Mouse (Mus musculus): ENCODE data around the gene Gm9732. TPM values are rescaled to one million over a fixed set of nuclear protein-coding genes. Genes with fewer than 3 reads are reported as not detected.
"Not testable (repeated sequence)": the region's sequence is repeated elsewhere in the genome, so short reads cannot be mapped to it uniquely, and the experiment has no call there.

Gene Gm9732
- not detected in 2 replicates for polyA plus RNA-seq (2015; fragmentation: Nextera tagmentation; extraction: Ambion mirVana)

DNA sequence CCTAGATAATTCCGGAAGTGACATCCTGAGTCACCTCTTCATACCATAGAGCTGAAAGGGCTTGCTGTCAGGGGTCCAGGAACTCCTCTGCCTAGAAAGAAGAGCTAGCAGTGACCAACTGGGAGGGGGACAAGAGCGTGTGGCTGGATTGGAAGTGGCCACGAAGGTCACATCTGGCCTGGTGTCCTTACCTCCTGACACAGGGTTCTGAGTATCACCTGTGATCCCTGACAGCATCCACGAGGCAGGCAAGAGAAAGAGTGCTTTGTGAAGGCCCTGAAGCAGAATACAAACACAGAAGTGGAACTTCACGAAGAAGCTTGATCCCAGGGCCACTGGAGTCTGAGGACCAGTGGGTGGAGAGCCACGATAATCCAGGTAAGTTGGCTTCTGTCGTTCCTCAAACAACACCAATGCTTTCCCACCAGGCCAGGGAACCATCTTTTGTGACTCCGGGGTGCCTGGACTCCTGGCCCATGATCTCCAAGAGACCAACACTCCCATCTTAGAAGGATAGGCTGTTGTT is at the start of gene Gm9732:
Gm9732 (plus strand) TSS at position 51 of the 526 bp plus-strand sequence.
- not testable (repeated sequence) for H3K27me3 ChIP-seq (ENCODE audit: control insufficient read depth, insufficient read depth, low read depth, low read length); H3K4me1 ChIP-seq (ENCODE audit: control insufficient read depth, insufficient read depth, low read length); ATAC-seq; H3K9ac ChIP-seq (ENCODE audit: low read depth, low read length); H3K4me2 ChIP-seq (ENCODE audit: low read length); H3K27ac ChIP-seq (ENCODE audit: low read length); H3K36me3 ChIP-seq (ENCODE audit: control insufficient read depth, insufficient read depth, low read length); H3K9me3 ChIP-seq (replicated peaks; ENCODE audit: control insufficient read depth, low read length, poor library complexity, severe bottlenecking); H3K4me3 ChIP-seq (ENCODE audit: low read depth, low read length)
- WGBS = 84% methylated on average over 8 of the region's 8 CpGs

DNA sequence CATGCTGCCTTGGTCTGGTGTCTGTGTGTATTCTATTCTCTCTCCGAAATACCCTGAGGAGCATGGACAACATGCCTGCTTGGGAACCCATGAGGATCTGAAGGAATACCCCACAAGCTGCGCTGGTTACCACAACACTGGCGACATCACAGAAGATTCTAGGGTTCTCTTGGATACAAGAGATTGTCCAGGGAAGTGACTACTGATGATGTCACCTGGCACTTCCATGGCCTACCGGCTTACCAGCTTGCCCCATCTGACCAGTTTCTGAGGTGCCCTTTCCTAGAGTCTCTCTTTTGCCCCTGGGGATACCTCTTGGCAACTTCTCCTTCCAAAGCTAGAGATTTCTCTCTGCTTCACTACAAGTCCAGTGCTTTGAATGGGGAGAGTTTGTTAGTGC is 39.6 kb upstream of the Gm9732 start, which contains the start of gene Gm8122:
Gm8122 (minus strand) TSS at position 101 of the 400 bp plus-strand sequence.
- not testable (repeated sequence) for H3K9me3 ChIP-seq (replicated peaks; ENCODE audit: control insufficient read depth, low read length, poor library complexity, severe bottlenecking); H3K27me3 ChIP-seq (ENCODE audit: control insufficient read depth, insufficient read depth, low read depth, low read length); H3K27ac ChIP-seq (ENCODE audit: low read length); H3K4me3 ChIP-seq (ENCODE audit: low read depth, low read length); ATAC-seq; H3K4me1 ChIP-seq (ENCODE audit: control insufficient read depth, insufficient read depth, low read length); H3K9ac ChIP-seq (ENCODE audit: low read depth, low read length); H3K36me3 ChIP-seq (ENCODE audit: control insufficient read depth, insufficient read depth, low read length); H3K4me2 ChIP-seq (ENCODE audit: low read length)
- 95% methylated on average over 3 of the region's 4 CpGs for WGBS

DNA sequence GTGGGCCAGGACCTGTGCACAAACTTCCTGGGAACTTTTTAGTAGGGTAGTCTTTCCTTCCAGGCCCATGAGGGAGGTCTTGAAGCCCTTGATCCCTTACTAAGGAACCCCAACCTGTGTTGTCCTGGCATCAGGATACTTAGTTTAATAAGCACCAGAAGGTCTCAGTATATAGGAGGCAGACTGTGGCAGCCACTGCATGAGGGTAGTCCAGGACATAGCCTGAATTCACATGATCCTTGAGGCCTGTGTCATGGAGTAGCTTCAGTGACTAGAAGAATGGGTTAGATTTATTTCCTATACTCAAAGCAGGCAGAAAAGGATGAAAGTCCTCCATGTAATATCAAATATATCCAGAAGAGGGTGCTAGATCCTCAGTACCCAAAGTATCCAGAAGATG is 37.1 kb upstream of the Gm9732 start:
- H3K27me3 ChIP-seq (ENCODE audit: control insufficient read depth, insufficient read depth, low read depth, low read length); H3K9me3 ChIP-seq (replicated peaks; ENCODE audit: control insufficient read depth, low read length, poor library complexity, severe bottlenecking); H3K36me3 ChIP-seq (ENCODE audit: control insufficient read depth, insufficient read depth, low read length); H3K27ac ChIP-seq (ENCODE audit: low read length); H3K4me3 ChIP-seq (ENCODE audit: low read depth, low read length); H3K4me2 ChIP-seq (ENCODE audit: low read length); H3K4me1 ChIP-seq (ENCODE audit: control insufficient read depth, insufficient read depth, low read length); H3K9ac ChIP-seq (ENCODE audit: low read depth, low read length); ATAC-seq: not testable (repeated sequence)

DNA sequence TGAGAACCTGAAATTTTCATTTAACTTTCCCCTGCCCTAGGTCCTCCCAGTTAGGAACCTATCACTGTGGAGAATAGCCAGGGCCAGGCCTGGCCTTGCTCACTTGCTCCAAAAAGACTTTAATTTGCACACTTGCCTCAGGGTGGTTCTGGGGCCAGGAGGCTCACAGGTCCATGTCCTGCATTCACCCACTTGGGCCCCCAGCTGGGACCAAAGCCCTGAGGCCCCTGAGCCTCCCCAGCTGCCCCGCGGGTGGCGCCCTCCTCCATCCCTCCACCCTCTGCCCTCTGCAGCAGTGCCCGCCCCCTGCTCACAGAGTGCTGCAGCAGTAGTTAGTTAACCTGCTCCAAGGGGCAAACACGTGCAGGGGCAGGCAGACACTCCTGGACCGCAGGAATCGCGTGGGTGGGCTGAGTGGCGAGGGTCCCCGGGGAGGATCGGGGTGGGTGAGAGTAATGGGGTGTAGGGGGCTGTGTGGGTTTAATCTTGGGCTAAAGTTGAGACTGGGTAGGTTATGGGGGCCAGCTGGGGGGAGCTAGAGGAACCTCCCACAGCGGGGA is 25.1 kb upstream of the Gm9732 start:
- H3K9me3 ChIP-seq (replicated peaks; ENCODE audit: control insufficient read depth, low read length, poor library complexity, severe bottlenecking); H3K27me3 ChIP-seq (ENCODE audit: control insufficient read depth, insufficient read depth, low read depth, low read length); ATAC-seq; H3K4me3 ChIP-seq (ENCODE audit: low read depth, low read length); H3K9ac ChIP-seq (ENCODE audit: low read depth, low read length); H3K4me2 ChIP-seq (ENCODE audit: low read length); H3K27ac ChIP-seq (ENCODE audit: low read length); H3K36me3 ChIP-seq (ENCODE audit: control insufficient read depth, insufficient read depth, low read length); H3K4me1 ChIP-seq (ENCODE audit: control insufficient read depth, insufficient read depth, low read length): not testable (repeated sequence)
- 22% methylated on average over 6 of the region's 12 CpGs for WGBS

DNA sequence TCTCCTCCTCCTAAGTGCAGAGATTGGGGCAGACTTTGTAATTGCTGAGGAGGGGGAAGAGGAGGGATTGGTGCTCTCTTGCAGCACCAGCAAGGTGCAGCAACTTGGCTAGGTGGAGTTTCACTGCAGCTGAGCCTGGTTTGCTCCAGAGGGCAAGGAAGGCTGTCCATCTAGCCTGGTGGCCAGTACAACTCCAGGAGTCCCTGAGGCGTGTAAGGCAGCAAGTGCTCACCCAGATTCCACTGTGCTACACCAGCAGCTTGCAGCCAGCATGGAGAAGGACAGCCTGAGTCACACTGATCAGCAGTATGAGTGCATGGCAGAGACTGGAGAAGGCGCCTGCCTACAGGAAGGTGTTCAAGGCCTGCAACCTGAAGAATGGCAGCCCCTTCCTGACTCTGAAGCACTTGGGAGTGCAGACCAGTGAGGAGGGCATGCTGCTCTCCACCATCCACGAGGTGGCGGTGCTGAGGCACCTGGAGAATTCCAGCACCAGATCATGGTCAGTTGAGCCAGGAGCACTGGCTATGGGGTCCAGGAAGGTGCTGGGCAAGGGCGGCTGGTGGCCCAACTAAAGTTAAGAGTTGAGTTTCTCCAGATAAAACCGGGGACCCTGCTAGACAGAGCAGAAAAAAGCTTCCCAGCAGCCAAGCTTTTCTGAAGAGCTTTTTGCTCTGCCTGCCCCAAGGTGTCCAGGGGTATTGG is 24.1 kb upstream of the Gm9732 start:
- WGBS = 34% methylated on average over 5 of the region's 6 CpGs
- not testable (repeated sequence) for H3K36me3 ChIP-seq (ENCODE audit: control insufficient read depth, insufficient read depth, low read length); H3K4me3 ChIP-seq (ENCODE audit: low read depth, low read length); H3K9ac ChIP-seq (ENCODE audit: low read depth, low read length); H3K27me3 ChIP-seq (ENCODE audit: control insufficient read depth, insufficient read depth, low read depth, low read length); H3K27ac ChIP-seq (ENCODE audit: low read length); H3K9me3 ChIP-seq (replicated peaks; ENCODE audit: control insufficient read depth, low read length, poor library complexity, severe bottlenecking); H3K4me2 ChIP-seq (ENCODE audit: low read length); H3K4me1 ChIP-seq (ENCODE audit: control insufficient read depth, insufficient read depth, low read length); ATAC-seq

DNA sequence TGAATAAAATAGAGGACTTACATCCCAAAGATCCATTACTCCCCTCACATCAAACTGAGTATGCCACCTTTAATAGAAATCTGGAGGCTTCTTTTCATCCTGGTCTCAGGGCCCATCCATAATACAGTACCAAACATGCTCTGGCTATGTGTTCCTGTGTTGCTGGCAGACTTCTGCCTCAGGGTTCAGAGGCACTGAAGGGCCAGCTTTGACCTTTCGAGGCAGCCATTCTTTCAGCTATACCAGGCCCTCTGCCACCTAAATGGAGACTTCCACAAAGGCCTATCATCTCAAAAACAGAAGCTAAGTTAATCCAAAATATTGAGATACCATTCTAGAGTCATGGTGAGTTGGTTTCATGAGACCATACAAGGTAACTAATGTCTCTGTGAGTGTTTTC is 18.3 kb upstream of the Gm9732 start:
- not testable (repeated sequence) for H3K27ac ChIP-seq (ENCODE audit: low read length); ATAC-seq
- 77% methylated on average over 1 of the region's 1 CpGs for WGBS

DNA sequence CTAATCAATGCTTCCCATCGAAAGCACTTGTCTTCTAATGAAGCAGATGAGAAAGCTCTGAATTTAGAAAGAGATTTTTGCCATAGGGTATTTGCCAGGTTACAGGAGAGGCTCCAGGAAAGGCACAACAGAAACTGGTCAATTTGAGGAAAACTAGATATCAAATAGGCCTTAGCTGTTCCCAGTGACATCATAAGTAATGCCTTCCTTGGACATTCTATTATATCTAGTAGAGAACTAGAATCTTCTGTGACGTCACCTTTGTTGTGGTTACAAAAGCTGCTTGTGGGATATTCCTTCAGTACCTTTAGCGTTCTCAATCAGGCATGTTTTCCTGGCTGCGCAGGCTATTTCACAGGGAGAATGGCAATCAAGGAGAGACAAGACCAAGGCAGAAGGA is 16.5 kb upstream of the Gm9732 start, which contains the start of gene Gm8126:
Gm8126 (plus strand) TSS at position 301 of the 400 bp plus-strand sequence.
- not testable (repeated sequence) for H3K27ac ChIP-seq (ENCODE audit: low read length); H3K4me2 ChIP-seq (ENCODE audit: low read length); ATAC-seq; H3K27me3 ChIP-seq (ENCODE audit: control insufficient read depth, insufficient read depth, low read depth, low read length); H3K9ac ChIP-seq (ENCODE audit: low read depth, low read length); H3K4me3 ChIP-seq (ENCODE audit: low read depth, low read length); H3K4me1 ChIP-seq (ENCODE audit: control insufficient read depth, insufficient read depth, low read length); H3K36me3 ChIP-seq (ENCODE audit: control insufficient read depth, insufficient read depth, low read length); H3K9me3 ChIP-seq (replicated peaks; ENCODE audit: control insufficient read depth, low read length, poor library complexity, severe bottlenecking)
- WGBS = 97% methylated on average over 2 of the region's 4 CpGs

More for the DNA sequence above, 18.3 kb upstream of the Gm9732 start:
- not testable (repeated sequence) for H3K36me3 ChIP-seq (ENCODE audit: control insufficient read depth, insufficient read depth, low read length); H3K4me3 ChIP-seq (ENCODE audit: low read depth, low read length); H3K4me2 ChIP-seq (ENCODE audit: low read length); H3K9me3 ChIP-seq (replicated peaks; ENCODE audit: control insufficient read depth, low read length, poor library complexity, severe bottlenecking); H3K27me3 ChIP-seq (ENCODE audit: control insufficient read depth, insufficient read depth, low read depth, low read length); H3K9ac ChIP-seq (ENCODE audit: low read depth, low read length); H3K4me1 ChIP-seq (ENCODE audit: control insufficient read depth, insufficient read depth, low read length)

DNA sequence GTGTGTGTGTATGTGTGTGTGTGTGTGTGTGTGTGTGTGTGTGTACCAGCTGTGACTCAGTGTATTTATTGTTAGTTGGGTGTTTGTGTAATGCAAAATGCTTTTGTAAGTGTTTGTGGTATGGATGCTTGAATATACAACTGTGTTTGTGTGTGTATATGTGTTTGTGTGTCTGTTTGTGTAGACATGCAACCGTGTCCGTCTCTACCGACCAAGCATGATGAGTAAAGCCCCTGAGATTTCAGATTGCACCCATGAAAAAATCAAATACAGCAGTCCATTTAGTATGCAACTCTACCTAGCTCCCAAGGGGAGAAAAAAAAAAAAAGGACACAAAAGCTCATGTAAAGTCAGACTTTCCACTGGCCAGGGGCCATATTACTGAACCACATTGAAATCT is 11.4 kb upstream of the Gm9732 start:
- whole genome bisulfite sequencing = 86% methylated on average over 3 of the region's 3 CpGs
- not testable (repeated sequence) for H3K9ac ChIP-seq (ENCODE audit: low read depth, low read length); ATAC-seq; H3K4me2 ChIP-seq (ENCODE audit: low read length); H3K27me3 ChIP-seq (ENCODE audit: control insufficient read depth, insufficient read depth, low read depth, low read length); H3K27ac ChIP-seq (ENCODE audit: low read length); H3K4me1 ChIP-seq (ENCODE audit: control insufficient read depth, insufficient read depth, low read length); H3K4me3 ChIP-seq (ENCODE audit: low read depth, low read length); H3K36me3 ChIP-seq (ENCODE audit: control insufficient read depth, insufficient read depth, low read length); H3K9me3 ChIP-seq (replicated peaks; ENCODE audit: control insufficient read depth, low read length, poor library complexity, severe bottlenecking)

DNA sequence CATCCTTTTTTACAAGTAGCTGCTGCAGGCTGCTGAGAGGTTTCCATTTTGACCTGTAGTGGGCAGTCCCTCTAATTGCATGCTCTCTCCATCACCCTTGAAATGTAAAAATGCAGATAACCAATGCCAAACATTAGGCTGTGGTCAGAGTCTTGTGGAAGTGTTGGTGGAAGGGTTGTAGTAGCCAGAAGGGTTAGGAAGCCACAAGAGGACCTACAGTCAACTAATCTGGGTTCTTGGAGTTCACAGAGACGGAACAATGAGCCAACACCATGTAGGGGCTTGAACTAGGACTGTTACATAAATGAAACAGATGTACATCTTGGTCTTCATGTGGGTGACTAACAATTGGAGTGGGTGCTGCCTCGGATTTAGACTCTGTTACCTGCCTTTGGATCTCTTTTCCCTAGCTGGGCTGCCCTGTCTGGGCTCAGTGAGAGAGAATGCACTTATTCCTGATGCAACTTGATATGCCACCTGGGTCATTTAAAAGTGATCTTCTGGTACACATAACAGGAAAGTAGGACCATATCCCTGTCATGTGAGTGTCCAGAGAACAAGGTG is 6.2 kb upstream of the Gm9732 start:
- not testable (repeated sequence) for H3K4me2 ChIP-seq (ENCODE audit: low read length); H3K36me3 ChIP-seq (ENCODE audit: control insufficient read depth, insufficient read depth, low read length); H3K27ac ChIP-seq (ENCODE audit: low read length); H3K9me3 ChIP-seq (replicated peaks; ENCODE audit: control insufficient read depth, low read length, poor library complexity, severe bottlenecking); H3K27me3 ChIP-seq (ENCODE audit: control insufficient read depth, insufficient read depth, low read depth, low read length); H3K4me3 ChIP-seq (ENCODE audit: low read depth, low read length); H3K4me1 ChIP-seq (ENCODE audit: control insufficient read depth, insufficient read depth, low read length); ATAC-seq; H3K9ac ChIP-seq (ENCODE audit: low read depth, low read length)
- WGBS = 53% methylated on average over 2 of the region's 2 CpGs
